Mouse (Mus musculus): ENCODE measurements at regions not wholly inside any gene's neighbourhood (a gene's known extent, or its start where the extent isn't known, plus 50 kb on each side); places are given as distances from the start of the nearest gene placed in this dataset.

DNA sequence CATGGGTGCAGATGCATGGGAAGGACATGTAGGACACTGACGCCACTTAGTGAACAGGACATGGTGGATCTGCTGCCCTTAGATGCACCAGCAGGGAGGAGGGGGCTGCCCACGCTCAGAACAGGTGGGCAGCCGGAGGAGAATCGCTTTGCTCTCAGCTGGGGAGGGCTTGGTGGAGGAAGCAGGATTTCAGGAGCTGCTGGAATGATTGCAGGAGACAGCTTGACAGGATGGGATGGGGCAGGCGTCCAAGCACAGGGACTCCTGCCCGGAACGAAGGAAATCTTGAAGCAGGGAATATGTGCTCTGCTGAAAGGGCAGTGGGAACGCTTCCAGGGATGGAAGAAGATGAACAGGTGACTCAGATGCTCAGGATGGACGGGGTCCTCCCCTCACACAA, 773.9 kb upstream of the Car8 start:
- TF ChIP-seq CTCF (IDR thresholded peaks at IDR 0.05) = no peak
- TF ChIP-seq POLR2A (IDR thresholded peaks at IDR 0.05; ENCODE audit: insufficient read depth, low read depth, low read length) = no peak
